ENCODE assay signal across 16 mouse cellular contexts in the genomic region with DNA sequence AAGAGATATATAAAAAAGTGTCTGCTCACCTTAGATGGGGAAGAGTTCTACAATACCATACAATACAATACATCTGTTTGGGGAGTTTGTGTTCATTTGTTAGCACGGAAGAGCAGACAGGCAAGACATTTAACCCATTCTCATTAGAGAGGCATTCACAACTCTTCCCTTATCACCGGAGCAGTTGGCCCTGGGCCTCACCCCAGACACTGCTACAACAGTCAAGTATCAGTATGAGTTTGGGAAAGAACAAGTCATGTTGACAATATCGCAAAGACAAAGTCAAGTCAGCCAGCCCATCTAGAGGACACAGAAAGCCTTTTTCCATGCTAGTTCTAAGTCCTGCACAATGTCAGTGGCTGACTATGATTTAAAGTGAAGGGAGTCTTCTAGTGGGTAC.
"Had no signal": no experiment of that assay in that cellular context is flagged by ENCODE, and none has a peak within 500 bp of the region (broad histone marks: within the 10 kb centered on the region; RNA-seq: fewer than 3 reads in every experiment).

No protein-coding gene starts in this region.

- DNase-seq: lung, adult 18-20 months; lung, postnatal 10 days; lung, postnatal 4 days; right cerebral cortex, postnatal 25 days; right cerebral cortex, postnatal 4 days; thymus, adult 2 months; thymus, postnatal 25 days; thymus, postnatal 4 days had no signal

- H3K4me3 ChIP-seq: limb, embryonic 15.5 days; midbrain, embryonic 10.5 days; midbrain, embryonic 12.5 days; midbrain, embryonic 15.5 days; neural tube, embryonic 12.5 days; stomach, embryonic 15.5 days had no signal

- H3K4me2 ChIP-seq: limb, embryonic 15.5 days; lung, embryonic 14.5 days; midbrain, embryonic 12.5 days; midbrain, embryonic 15.5 days; neural tube, embryonic 12.5 days; stomach, embryonic 15.5 days had no signal

- H3K9ac ChIP-seq: limb, embryonic 15.5 days; lung, embryonic 14.5 days; midbrain, embryonic 12.5 days; midbrain, embryonic 15.5 days; neural tube, embryonic 12.5 days; stomach, embryonic 15.5 days had no signal

- H3K27ac ChIP-seq: limb, embryonic 15.5 days; midbrain, embryonic 10.5 days; midbrain, embryonic 12.5 days; midbrain, embryonic 15.5 days; neural tube, embryonic 12.5 days; stomach, embryonic 15.5 days; stomach, postnatal 0 days had no signal

- H3K27me3 ChIP-seq: neural tube, embryonic 12.5 days; stomach, embryonic 15.5 days had no signal

- H3K36me3 ChIP-seq: limb, embryonic 15.5 days; midbrain, embryonic 10.5 days; midbrain, embryonic 12.5 days; midbrain, embryonic 15.5 days; neural tube, embryonic 12.5 days; stomach, embryonic 15.5 days had no signal

- ATAC-seq: midbrain, embryonic 15.5 days had no signal

- H3K4me1 ChIP-seq: limb, embryonic 15.5 days; midbrain, embryonic 10.5 days; midbrain, embryonic 12.5 days; midbrain, embryonic 15.5 days; neural tube, embryonic 12.5 days; stomach, embryonic 15.5 days had no signal

- H3K9me3 ChIP-seq: limb, embryonic 15.5 days; midbrain, embryonic 10.5 days; midbrain, embryonic 12.5 days; midbrain, embryonic 15.5 days; neural tube, embryonic 12.5 days; stomach, embryonic 15.5 days had no signal
